Mouse (Mus musculus) ES-Bruce4 (cell line): ENCODE data around the gene Rbms3. TPM values are rescaled to one million over a fixed set of nuclear protein-coding genes. Genes with fewer than 3 reads are reported as not detected.

Experiments
- H3K27ac ChIP-seq: 2 replicates; pipeline ENCODE4 v1.5.1; 2012; ENCODE audit warnings: low read length, inconsistent platforms; ENCODE audit not compliant: insufficient read depth
- H3K27me3 ChIP-seq: 2 replicates; pipeline ENCODE4 v1.6.1; 2012; ENCODE audit warnings: mild to moderate bottlenecking, low read length, inconsistent platforms; ENCODE audit not compliant: control insufficient read depth, poor library complexity, insufficient read depth, severe bottlenecking
- H3K36me3 ChIP-seq: 2 replicates; pipeline ENCODE4 v1.6.1; 2012; ENCODE audit warnings: inconsistent platforms, mild to moderate bottlenecking, low read length, moderate library complexity; ENCODE audit not compliant: control insufficient read depth, poor library complexity, insufficient read depth, severe bottlenecking
- H3K4me1 ChIP-seq: one replicate; pipeline ENCODE4 v1.8.1; 2011; ENCODE audit warnings: low read length; ENCODE audit not compliant: control insufficient read depth, insufficient read depth
- H3K4me3 ChIP-seq: 2 replicates; pipeline ENCODE4 v1.5.1; 2011; ENCODE audit warnings: low read depth, mild to moderate bottlenecking, low read length
- H3K9ac ChIP-seq: 2 replicates; pipeline ENCODE4 v1.6.1; 2012; ENCODE audit warnings: low read depth, mild to moderate bottlenecking, inconsistent platforms; ENCODE audit not compliant: poor library complexity, severe bottlenecking
- H3K9me3 ChIP-seq: replicated peaks from 2 replicates; pipeline ENCODE4 v1.6.1; 2012; ENCODE audit warnings: mild to moderate bottlenecking, low read length, inconsistent platforms; ENCODE audit not compliant: control insufficient read depth, poor library complexity, insufficient read depth, severe bottlenecking
- CTCF ChIP-seq: IDR thresholded peaks from one replicate; pipeline ENCODE4 v1.8.1; 2011; ENCODE audit warnings: low read depth, low read length
- EP300 ChIP-seq: IDR thresholded peaks from 2 replicates; pipeline ENCODE4 v1.6.1; 2011; ENCODE audit warnings: low read depth, low read length; ENCODE audit not compliant: insufficient read depth
- POLR2A ChIP-seq: IDR thresholded peaks from one replicate; pipeline ENCODE4 v1.8.1; 2011; ENCODE audit warnings: low read length; ENCODE audit not compliant: insufficient read depth
- polyA plus RNA-seq: library from polyadenylated mRNA; stranded (reverse); fragments of >200 nt; gene quantifications from 2 replicates; pipeline ENCODE4 v1.2.4, GENCODE M21; 2011; ENCODE audit warnings: low read depth; ENCODE audit not compliant: missing spikeins, insufficient read depth, insufficient read length

Rbms3 gene
- polyA plus RNA-seq, 1 experiment, result 1.8 TPM

GRCm38 (mm10) chr9:117297662-117298531, 331.8 kb downstream of the Rbms3 start:
- Histone ChIP-seq H3K36me3 (no peaks in the 10 kb centered on the region), H3K4me3 (no peak overlapping the region), H3K9me3 (no peaks in the 10 kb centered on the region), H3K4me1 (peaks cover 5% of the 10 kb centered on the region), H3K9ac (no peak overlapping the region), H3K27ac (no peak overlapping the region), H3K27me3 (peaks cover 5% of the 10 kb centered on the region; the same call in 1 of the 2 replicates)
- no peak for TF ChIP-seq POLR2A
- TF ChIP-seq CTCF, result no peak
- 0 out of 2 replicates have a peak, but pooled peaks have one; percentile 14 for TF ChIP-seq EP300

- TF ChIP-seq CTCF (no peak), POLR2A (no peak), EP300 (no peak)
- Histone ChIP-seq H3K4me1 (no peaks in the 10 kb centered on the region), H3K9ac (no peak overlapping the region), H3K36me3 (no peaks in the 10 kb centered on the region), H3K27me3 (peaks cover 3% of the 10 kb centered on the region; the same call in 1 of the 2 replicates), H3K4me3 (no peak overlapping the region), H3K9me3 (no peaks in the 10 kb centered on the region), H3K27ac (no peak overlapping the region)
Measured at GRCm38 (mm10) chr9:117291066-117291850, 338.5 kb downstream of the Rbms3 start.

- Histone ChIP-seq H3K9me3 (no peaks in the 10 kb centered on the region), H3K27me3 (no peaks in the 10 kb centered on the region), H3K27ac (no peak overlapping the region), H3K4me3 (no peak overlapping the region), H3K9ac (no peak overlapping the region), H3K36me3 (no peaks in the 10 kb centered on the region), H3K4me1 (no peaks in the 10 kb centered on the region)
- TF ChIP-seq POLR2A (no peak), CTCF (no peak), EP300 (no peak)
Measured at GRCm38 (mm10) chr9:117274846-117275245, 354.9 kb downstream of the Rbms3 start.

DNA sequence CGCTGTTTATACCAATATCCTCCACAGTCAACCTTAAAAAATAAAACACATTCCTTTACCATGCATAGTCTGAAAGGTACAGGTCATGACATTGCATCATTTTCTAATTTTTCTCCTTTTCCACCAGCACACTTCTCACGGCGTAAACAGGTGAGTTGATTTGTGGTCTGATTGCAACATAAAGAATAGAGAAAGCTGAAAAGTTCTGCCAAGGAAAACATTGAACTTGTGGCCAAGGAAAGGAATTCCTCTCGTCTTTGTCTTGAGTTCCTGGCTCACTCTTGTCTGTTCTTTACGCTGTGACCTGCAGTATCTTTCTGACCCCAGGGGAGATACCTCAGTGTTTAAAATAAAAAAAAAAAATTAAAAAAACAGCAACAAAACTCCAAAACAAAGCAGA, 370.1 kb downstream of the Rbms3 start:
- Histone ChIP-seq H3K27ac (no peak overlapping the region), H3K9ac (no peak overlapping the region), H3K27me3 (no peaks in the 10 kb centered on the region), H3K4me1 (no peaks in the 10 kb centered on the region), H3K4me3 (no peak overlapping the region), H3K9me3 (no peaks in the 10 kb centered on the region), H3K36me3 (no peaks in the 10 kb centered on the region)
- no peak for TF ChIP-seq CTCF
- no peak for TF ChIP-seq POLR2A
- no peak for TF ChIP-seq EP300

GRCm38 (mm10) chr9:117253361-117253760, 376.4 kb downstream of the Rbms3 start:
- no peaks in the 10 kb centered on the region for H3K9me3 ChIP-seq
- H3K27me3 ChIP-seq, result no peaks in the 10 kb centered on the region
- no peak overlapping the region for H3K27ac ChIP-seq
- H3K4me3 ChIP-seq, result no peak overlapping the region
- H3K36me3 ChIP-seq, result no peaks in the 10 kb centered on the region
- H3K9ac ChIP-seq, result no peak overlapping the region
- no peaks in the 10 kb centered on the region for H3K4me1 ChIP-seq
- TF ChIP-seq POLR2A (no peak), CTCF (no peak), EP300 (no peak)

DNA sequence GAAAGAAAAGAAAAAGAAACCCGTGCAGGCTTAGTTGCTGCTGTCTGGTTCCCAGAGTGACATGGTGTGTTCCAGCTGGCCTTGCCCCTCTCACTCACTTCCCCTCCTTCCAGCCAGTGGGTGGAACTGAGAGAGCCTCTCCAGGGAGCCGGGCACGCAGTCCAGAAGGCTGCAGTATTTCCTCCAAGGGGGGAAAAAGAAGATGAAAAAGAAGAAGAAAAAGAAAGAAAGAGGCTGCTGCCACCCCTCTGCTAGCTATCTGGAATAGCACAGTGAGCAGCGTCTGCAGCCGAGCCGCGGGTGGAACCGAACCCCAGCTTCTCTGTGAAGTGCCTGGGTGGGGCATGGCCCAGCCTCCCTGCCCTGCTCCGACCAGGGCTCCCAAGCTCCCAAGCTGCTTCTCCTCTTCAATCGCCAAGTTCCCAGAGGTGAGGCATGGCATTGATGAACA, 377.3 kb downstream of the Rbms3 start:
- H3K4me3 ChIP-seq, result no peak overlapping the region
- H3K27ac ChIP-seq, result no peak overlapping the region
- no peaks in the 10 kb centered on the region for H3K9me3 ChIP-seq
- no peaks in the 10 kb centered on the region for H3K4me1 ChIP-seq
- TF ChIP-seq CTCF (no peak), EP300 (no peak), POLR2A (no peak)
- no peak overlapping the region for H3K9ac ChIP-seq
- H3K27me3 ChIP-seq, result no peaks in the 10 kb centered on the region
- no peaks in the 10 kb centered on the region for H3K36me3 ChIP-seq
